Mouse (Mus musculus) ES-CJ7 (cell line): ENCODE measurements around the gene Trappc2l.
A peak's percentile ranks its signal among the peaks of the same experiment; 100 is the strongest.

Experiments used
- DNase-seq: peaks from one replicate; pipeline ENCODE4 v3.0.0; 2011; ENCODE audit warnings: low read depth, low spot score

Gene Trappc2l

GRCm38 (mm10) chr8:122611295-122612133, at the start of gene Trappc2l, which contains the start of gene Galns:
Gene Trappc2l, plus strand, starts transcription at chr8:122611640.
Gene Galns, minus strand, starts transcription at chr8:122611463.
- peak; percentile 99 for DNase-seq

- DNase-seq, result peak; percentile 82
Observed at GRCm38 (mm10) chr8:122564363-122565352, 46.8 kb upstream of the Trappc2l start.

DNA sequence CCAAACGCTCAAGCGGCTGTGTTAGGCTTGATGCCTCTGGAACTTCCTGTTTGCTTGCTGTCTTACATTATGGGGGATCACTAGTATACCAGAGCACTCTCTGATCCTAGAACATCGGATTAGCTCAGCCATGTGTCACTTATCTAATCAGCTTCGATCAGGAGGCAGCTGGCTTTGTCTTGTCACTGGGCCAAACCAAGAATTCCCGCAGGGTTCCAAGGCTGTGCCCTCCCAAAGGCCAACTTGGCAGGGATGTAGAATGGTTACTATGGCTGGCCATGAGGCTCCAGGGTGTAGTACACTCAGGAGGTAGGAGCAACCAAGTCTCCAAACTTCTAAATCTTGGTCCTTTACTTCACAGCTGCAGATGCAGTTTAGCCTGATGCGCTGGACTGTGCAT, 44.7 kb upstream of the Trappc2l start:
- DNase-seq, result peak; percentile 66

GRCm38 (mm10) chr8:122567361-122568108, 43.9 kb upstream of the Trappc2l start, which contains the start of gene Cdt1:
Gene Cdt1, plus strand, starts transcription at chr8:122568015.
- peak; percentile 99 for DNase-seq

GRCm38 (mm10) chr8:122568109-122568504, 43.3 kb upstream of the Trappc2l start:
- no peak for DNase-seq

GRCm38 (mm10) chr8:122568881-122569309, 42.5 kb upstream of the Trappc2l start:
- peak; percentile 68 for DNase-seq

GRCm38 (mm10) chr8:122569329-122569728, 42.1 kb upstream of the Trappc2l start:
- no peak for DNase-seq

DNA sequence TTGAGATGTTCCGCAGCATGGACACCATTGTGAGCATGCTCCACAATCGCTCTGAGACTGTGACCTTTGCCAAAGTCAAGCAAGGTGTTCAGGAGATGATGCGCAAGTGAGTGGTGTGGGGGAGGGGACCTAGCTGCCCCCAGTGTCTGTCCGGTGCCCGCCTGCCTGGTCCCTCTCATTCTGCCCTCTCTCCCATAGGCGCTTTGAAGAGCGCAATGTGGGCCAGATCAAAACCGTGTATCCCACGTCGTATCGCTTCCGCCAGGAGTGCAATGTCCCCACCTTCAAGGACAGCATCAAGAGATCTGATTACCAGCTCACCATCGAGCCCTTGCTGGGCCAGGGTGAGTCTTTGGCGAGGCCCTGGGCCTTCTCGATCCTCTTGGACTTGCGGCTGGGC, 41.4 kb upstream of the Trappc2l start:
- no peak for DNase-seq

DNA sequence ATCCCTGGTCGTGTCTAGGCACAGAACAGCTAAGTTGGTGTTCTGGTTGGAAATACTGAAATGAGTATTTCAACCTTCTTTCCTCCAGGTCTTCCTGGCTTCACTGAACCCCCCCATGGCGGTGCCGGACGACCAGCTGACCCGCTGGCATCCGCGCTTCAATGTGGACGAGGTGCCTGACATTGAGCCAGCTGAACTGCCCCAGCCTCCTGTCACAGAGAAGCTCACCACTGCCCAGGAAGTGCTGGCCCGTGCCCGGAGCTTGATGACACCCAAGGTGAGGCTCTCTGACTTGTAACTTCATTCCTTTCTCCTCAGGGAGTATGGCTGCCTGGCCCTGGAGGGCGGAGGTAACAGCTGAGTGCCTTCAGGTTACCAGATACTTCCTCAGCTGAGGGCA, 40.3 kb upstream of the Trappc2l start:
- DNase-seq, result no peak

DNA sequence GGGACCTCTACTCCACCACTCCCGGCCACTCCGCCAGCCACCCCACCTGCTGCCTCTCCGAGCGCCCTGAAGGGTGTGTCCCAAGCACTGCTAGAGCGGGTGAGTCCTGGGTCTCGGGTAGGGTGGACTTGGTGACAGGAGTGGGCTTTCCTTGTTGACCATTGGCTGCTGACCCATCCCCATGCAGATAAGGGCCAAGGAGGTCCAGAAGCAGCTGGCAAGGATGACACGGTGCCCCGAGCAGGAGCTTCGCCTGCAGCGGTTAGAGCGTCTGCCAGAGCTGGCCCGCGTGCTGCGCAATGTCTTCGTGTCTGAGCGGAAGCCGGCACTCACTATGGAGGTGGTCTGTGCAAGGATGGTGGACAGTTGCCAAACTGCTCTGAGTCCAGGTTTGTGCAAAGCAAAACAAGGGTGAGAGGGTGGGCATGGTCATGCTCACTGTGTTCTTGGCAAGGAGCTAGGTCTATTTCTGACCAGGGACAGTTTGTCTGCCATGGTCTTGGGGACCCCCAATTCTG, 39.6 kb upstream of the Trappc2l start:
- no peak for DNase-seq

DNA sequence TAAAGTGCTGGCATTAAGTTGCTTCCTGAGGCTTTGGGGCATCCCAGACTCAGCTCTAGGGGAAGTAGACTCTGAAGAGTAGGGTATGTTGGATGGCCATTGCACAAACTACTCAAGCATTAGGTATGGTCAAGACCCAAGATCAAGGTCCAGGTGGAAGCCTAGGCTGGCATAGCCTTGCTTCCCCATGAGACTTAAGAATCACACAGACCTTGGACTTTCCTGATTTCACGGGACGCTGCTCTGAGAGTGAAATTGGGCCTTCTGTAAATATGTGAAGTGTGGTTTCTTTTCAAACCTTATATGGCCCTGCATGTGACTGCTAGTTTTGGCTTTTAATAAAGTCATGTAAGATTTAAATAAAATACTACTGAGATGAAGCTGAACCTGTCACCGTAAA, 38.7 kb upstream of the Trappc2l start:
- no peak for DNase-seq

DNA sequence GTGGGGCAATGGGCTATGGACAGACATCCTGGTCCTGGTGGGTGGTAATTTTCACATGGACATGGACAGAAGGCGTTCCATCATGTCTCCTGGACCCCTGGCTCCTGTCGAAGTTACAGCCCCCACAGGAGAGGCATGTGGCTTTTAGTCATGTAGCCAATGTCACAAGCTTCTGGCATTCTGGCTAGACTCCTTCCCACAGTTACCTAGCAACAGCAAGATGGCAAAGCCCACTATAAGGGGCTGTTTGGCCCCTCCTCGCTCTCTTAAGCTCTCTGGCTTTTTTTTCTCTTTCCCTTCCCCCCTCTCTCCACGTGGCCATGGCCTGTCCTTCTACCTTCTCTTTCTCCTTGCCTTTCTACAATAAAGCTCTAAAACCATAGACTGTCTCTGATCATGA, 38.3 kb upstream of the Trappc2l start:
- peak; percentile 55 for DNase-seq

GRCm38 (mm10) chr8:122573577-122573976, 37.9 kb upstream of the Trappc2l start:
- peak; percentile 56 for DNase-seq

GRCm38 (mm10) chr8:122574264-122574663, 37.2 kb upstream of the Trappc2l start:
- no peak for DNase-seq

GRCm38 (mm10) chr8:122574667-122575251, 36.7 kb upstream of the Trappc2l start:
- peak; percentile 50 for DNase-seq

GRCm38 (mm10) chr8:122575286-122575685, 36.2 kb upstream of the Trappc2l start:
- DNase-seq, result peak; percentile 73

GRCm38 (mm10) chr8:122575735-122576647, 35.4 kb upstream of the Trappc2l start:
- no peak for DNase-seq

GRCm38 (mm10) chr8:122576648-122577022, 34.8 kb upstream of the Trappc2l start, which contains the start of gene Aprt:
Gene Aprt, minus strand, starts transcription at chr8:122576909.
- peak; percentile 97 for DNase-seq

GRCm38 (mm10) chr8:122577116-122577515, 34.3 kb upstream of the Trappc2l start:
- DNase-seq, result peak; percentile 56

DNA sequence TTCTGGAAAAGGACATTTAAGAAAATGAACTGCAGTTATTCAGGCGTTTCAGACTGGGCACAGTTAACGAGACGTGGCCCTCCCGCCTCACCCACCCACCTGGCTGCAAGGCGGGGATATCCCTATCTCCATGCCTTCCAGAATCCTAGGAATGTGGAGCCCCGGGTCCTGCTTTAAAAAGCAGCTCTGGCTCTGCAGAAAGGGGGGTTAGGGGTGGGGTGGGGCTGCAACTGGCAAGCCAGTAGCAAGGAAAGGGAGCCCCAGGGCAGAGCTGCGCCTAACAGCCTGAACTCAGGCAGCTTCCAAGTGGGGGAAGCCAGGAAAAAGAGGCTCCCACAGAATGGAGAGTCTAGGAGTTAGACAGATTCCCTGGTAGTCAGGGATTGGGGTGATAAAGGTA, 32.2 kb upstream of the Trappc2l start:
- peak; percentile 63 for DNase-seq
